Mouse (Mus musculus) hindbrain, embryonic 13.5 days (tissue): ENCODE data around the gene Ablim2. TPM values are rescaled to one million over a fixed set of nuclear protein-coding genes. Genes with fewer than 3 reads are reported as not detected.

Experiments
- ATAC-seq: fragments of 200-750 bp; cut with Nextera tagmentation; 2 replicates; pipeline ENCODE4 v1.8.0; 2017; ENCODE audit warnings: moderate TSS enrichment; ENCODE audit not compliant: low FRiP score
- H3K27ac ChIP-seq: fragments of 300-500 bp; sonication (generic); 2 replicates; pipeline ENCODE4 v1.5.1; 2015; ENCODE audit warnings: inconsistent platforms, mild to moderate bottlenecking, moderate library complexity
- H3K27me3 ChIP-seq: fragments of 300-500 bp; sonication (generic); 2 replicates; pipeline ENCODE4 v1.6.1; 2015; ENCODE audit warnings: mild to moderate bottlenecking, inconsistent platforms
- H3K36me3 ChIP-seq: fragments of 300-500 bp; sonication (generic); 2 replicates; pipeline ENCODE4 v1.6.1; 2015; ENCODE audit warnings: mild to moderate bottlenecking, inconsistent platforms
- H3K4me1 ChIP-seq: fragments of 300-500 bp; sonication (generic); replicated peaks from 2 replicates; pipeline ENCODE4 v1.6.1; 2015; ENCODE audit warnings: inconsistent platforms
- H3K4me2 ChIP-seq: fragments of 300-500 bp; sonication (generic); 2 replicates; pipeline ENCODE4 v1.6.1; 2015; ENCODE audit warnings: inconsistent platforms, mild to moderate bottlenecking, moderate library complexity
- H3K4me3 ChIP-seq: fragments of 300-500 bp; sonication (generic); 2 replicates; pipeline ENCODE4 v1.5.1; 2015; ENCODE audit warnings: mild to moderate bottlenecking, inconsistent platforms
- H3K9ac ChIP-seq: fragments of 300-500 bp; sonication (generic); 2 replicates; pipeline ENCODE4 v1.6.1; 2015; ENCODE audit warnings: mild to moderate bottlenecking, inconsistent platforms
- H3K9me3 ChIP-seq: fragments of 300-500 bp; sonication (generic); 2 replicates; pipeline ENCODE4 v1.6.1; 2016; ENCODE audit warnings: inconsistent platforms
- WGBS: fragments of 180-500 bp; shearing (Covaris S2); methylation state at CpG from one replicate; pipeline ENCODE4 v1.1.7; 2015; 5-methylcytosine and 5-hydroxymethylcytosine counted together
- polyA plus RNA-seq: library from polyadenylated mRNA; unstranded; fragments of >200 nt; fragmentation: Nextera tagmentation; extraction: Ambion mirVana; gene quantifications from 2 replicates; pipeline ENCODE4 v1.2.1, GENCODE M21; 2015

Ablim2 gene
- polyA plus RNA-seq, 1 experiment from 2014 or later, result 9.5 TPM

DNA sequence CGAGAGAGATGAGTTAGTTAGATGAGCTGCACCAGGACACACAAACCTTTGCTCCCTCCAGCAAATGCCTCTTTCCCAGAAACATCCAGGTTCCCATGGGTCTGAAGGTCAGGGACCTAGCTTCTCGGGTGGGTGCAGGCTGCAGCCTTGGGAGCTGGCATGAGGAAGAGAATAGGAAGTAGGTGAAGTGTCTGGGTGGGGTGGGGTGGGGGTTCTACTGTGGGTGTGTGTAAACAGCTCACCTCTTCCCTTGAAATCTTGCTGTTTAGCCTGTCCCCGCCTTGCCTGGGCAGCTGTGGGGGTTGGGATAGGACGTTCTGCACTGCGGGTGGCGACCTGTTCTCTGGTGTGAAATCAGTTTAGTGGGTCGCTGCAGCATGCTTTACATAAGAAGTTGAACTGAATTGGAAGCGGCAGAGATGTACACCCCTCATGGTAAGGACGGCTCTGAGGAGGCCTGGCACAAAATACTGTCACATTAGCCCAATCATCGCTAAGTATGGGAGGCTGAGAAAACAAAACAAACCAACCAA lies 25.0 kb downstream of the Ablim2 start:
- Histone ChIP-seq H3K4me3 (no peak overlapping the region), H3K27ac (no peak overlapping the region), H3K4me2 (no peak overlapping the region), H3K4me1 (peaks cover 6% of the 10 kb centered on the region; the same call in 1 of the 2 replicates), H3K36me3 (no peaks in the 10 kb centered on the region), H3K9ac (no peak overlapping the region), H3K27me3 (0 out of 2 replicates have a peak, but pooled peaks cover 6% of the 10 kb centered on the region), H3K9me3 (no peaks in the 10 kb centered on the region)
- WGBS, result 60% methylated on average over 10 of the region's 10 CpGs
- no peak for ATAC-seq

DNA sequence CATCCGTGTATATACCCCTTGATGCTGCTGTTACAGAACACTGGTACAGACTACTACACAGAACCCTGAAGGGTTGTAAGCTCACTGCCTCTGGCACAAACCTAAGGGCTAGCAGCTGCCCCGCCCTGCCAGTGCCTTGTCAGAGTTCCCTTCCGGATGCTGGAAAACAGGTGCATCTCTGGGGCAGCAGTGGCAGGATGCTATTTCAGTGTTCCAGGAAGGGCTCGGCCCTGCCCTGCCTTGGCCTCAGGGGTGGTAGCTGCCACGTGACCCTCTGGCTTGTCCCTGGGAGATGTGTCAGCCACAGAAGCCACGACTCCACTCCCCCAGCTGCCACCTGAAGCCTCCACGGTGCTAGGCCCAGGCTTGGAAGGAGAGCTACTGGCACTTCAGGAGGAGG lies 28.2 kb downstream of the Ablim2 start:
- H3K9me3 ChIP-seq, result no peaks in the 10 kb centered on the region
- H3K4me1 ChIP-seq, result peaks cover 3% of the 10 kb centered on the region; the same call in 1 of the 2 replicates
- no peak overlapping the region for H3K4me2 ChIP-seq
- WGBS, result 72% methylated on average over 7 of the region's 7 CpGs
- H3K9ac ChIP-seq, result no peak overlapping the region
- H3K27me3 ChIP-seq, result no peaks in the 10 kb centered on the region
- ATAC-seq, result no peak
- no peak overlapping the region for H3K27ac ChIP-seq
- H3K36me3 ChIP-seq, result no peaks in the 10 kb centered on the region
- H3K4me3 ChIP-seq, result no peak overlapping the region

DNA sequence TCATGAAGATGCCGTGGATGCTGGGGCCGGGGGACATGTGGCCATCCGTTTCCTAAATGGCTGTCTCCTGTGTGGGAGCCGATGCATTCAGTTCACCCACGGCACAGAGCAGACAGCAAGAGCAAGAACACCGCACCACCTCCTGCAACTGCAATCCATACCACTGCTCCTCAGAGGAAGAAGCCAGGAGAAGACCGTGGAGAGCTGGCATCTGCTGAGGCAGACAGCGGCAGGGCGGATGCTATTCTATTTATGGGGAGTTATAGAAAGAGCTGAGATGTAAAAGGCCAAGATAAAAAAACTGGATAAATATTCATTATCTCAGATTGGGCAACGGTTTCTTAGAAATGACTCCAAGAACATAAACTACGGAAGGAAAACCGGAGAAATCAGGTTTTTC lies 30.2 kb downstream of the Ablim2 start:
- H3K9me3 ChIP-seq, result no peaks in the 10 kb centered on the region
- no peak overlapping the region for H3K4me3 ChIP-seq
- no peak overlapping the region for H3K9ac ChIP-seq
- no peak for ATAC-seq
- H3K27me3 ChIP-seq, result no peaks in the 10 kb centered on the region
- no peak overlapping the region for H3K27ac ChIP-seq
- H3K4me1 ChIP-seq, result no peaks in the 10 kb centered on the region
- 89% methylated on average over 12 of the region's 12 CpGs for WGBS
- H3K36me3 ChIP-seq, result no peaks in the 10 kb centered on the region
- no peak overlapping the region for H3K4me2 ChIP-seq

DNA sequence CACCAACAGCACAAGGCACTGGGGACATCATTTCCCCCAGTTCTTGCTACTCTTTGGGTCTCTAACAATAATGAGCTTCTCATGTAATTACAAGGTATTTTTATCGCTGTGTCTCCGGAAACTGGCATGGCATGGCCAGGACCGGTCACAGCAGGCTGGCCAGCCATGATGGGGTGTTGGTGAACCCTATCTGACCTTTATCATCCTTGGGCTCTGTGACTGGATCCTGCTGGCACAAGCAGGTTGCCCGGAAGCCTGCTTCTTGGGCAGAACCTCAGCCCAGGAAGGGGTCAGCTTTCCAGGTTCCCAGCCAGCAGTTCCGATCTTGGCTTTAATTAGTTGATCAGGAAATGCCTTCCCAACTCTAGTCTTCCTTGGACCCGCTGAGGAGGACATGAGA lies 31.0 kb downstream of the Ablim2 start:
- Histone ChIP-seq H3K36me3 (no peaks in the 10 kb centered on the region), H3K9ac (no peak overlapping the region), H3K4me2 (no peak overlapping the region), H3K4me1 (no peaks in the 10 kb centered on the region), H3K9me3 (no peaks in the 10 kb centered on the region), H3K27me3 (no peaks in the 10 kb centered on the region), H3K4me3 (no peak overlapping the region), H3K27ac (no peak overlapping the region)
- no peak for ATAC-seq
- WGBS, result 85% methylated on average over 6 of the region's 6 CpGs

DNA sequence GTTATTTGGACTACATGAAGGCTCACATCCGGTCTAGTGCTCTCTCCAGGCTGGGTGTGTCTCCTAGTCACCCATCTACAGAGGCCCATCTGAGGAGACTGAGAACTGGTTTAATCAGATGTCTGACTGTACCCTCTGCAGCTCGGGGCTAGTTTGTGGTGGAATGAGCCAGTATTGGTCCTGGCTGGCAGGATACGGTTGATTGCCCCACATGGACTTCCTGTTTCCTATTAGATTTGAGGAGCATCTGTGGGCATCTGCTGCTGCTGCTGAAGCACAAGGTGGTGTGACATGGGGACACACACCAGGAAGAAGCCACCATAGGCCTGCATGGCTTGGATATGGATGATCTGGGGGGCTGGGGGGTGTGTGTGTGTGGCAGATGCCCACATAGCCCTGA lies 32.0 kb downstream of the Ablim2 start:
- no peak overlapping the region for H3K4me3 ChIP-seq
- H3K9ac ChIP-seq, result no peak overlapping the region
- WGBS, result 84% methylated on average over 3 of the region's 3 CpGs
- H3K27me3 ChIP-seq, result no peaks in the 10 kb centered on the region
- H3K36me3 ChIP-seq, result no peaks in the 10 kb centered on the region
- no peaks in the 10 kb centered on the region for H3K9me3 ChIP-seq
- H3K4me1 ChIP-seq, result no peaks in the 10 kb centered on the region
- H3K27ac ChIP-seq, result no peak overlapping the region
- ATAC-seq, result no peak
- no peak overlapping the region for H3K4me2 ChIP-seq

DNA sequence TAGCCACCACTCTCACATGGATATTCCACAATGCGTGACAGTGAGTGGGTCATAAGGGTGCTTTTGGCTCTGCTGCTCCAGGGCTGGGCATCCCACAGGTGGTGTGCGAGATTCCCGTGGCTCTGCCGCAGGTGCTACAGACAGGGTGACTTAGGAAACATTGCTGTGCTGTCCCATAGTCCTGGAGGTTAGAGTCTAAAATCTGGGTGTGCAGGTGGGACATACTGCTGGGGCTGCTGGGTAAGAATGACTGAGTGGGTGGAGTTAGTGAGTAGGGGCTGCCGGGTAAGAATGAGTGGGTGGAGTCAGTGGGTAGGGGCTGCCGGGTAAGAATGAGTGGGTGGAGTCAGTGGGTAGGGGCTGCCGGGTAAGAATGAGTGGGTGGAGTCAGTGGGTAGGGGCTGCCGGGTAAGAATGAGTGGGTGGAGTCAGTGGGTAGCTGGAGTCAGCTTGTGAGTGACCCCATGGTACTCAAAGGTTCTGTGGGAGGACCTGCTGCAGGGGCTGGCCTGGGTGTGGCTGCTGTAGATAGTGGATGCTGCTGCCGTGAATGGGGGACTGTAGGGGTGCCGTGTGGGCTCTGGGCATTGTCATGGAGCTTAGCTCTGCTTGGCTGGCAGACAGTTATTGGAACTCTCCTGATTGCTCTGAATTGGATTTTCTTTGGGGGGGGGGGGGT lies 32.8 kb downstream of the Ablim2 start:
- no peaks in the 10 kb centered on the region for H3K36me3 ChIP-seq
- no peak for ATAC-seq
- H3K9ac ChIP-seq, result no peak overlapping the region
- H3K4me2 ChIP-seq, result no peak overlapping the region
- WGBS, result 45% methylated on average over 10 of the region's 10 CpGs
- no peak overlapping the region for H3K4me3 ChIP-seq
- H3K27ac ChIP-seq, result no peak overlapping the region
- no peaks in the 10 kb centered on the region for H3K4me1 ChIP-seq
- H3K9me3 ChIP-seq, result no peaks in the 10 kb centered on the region
- H3K27me3 ChIP-seq, result no peaks in the 10 kb centered on the region

DNA sequence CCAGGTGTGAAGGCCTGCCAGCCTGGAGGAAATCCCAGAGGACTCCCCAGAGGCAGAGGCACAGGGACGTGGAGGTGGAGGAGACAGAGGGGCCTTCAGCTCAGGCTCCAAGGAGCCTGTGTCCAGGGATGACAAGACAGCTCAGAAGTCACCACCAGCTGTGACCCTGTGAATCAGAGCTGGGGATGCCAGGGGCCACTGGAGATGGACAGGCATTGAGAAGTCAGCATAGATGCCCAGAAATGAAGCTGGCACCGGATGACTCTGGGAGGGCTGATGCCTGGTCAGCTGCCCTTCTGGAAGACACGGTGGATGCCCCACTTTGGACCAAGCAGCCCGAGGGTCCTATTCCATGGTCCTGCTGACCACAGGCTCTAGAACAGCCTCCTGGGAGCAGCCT lies 36.3 kb downstream of the Ablim2 start:
- ATAC-seq, result no peak
- H3K4me1 ChIP-seq, result no peaks in the 10 kb centered on the region
- no peaks in the 10 kb centered on the region for H3K27me3 ChIP-seq
- no peak overlapping the region for H3K9ac ChIP-seq
- H3K4me3 ChIP-seq, result no peak overlapping the region
- H3K9me3 ChIP-seq, result no peaks in the 10 kb centered on the region
- H3K36me3 ChIP-seq, result no peaks in the 10 kb centered on the region
- H3K4me2 ChIP-seq, result no peak overlapping the region
- 80% methylated on average over 4 of the region's 4 CpGs for WGBS
- H3K27ac ChIP-seq, result no peak overlapping the region

DNA sequence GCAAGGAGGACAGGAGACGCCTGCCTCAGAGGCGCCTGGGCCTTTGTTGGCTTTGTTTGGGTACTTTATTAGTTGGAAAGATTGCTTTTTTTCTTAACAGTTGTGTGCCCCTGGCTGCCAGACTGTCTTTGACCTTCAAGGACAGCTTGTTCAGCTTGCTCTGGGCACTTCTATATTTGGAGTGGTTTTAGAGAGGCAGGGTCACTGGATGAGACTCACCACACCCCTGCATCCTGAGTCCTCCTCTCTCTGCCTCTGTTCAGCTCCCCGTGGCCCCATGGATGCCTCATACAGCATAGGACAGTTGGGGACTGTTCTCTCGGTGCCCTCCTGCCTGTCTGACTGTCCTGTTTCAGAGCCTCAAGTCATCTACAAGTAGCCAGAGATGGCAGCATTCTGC lies 37.3 kb downstream of the Ablim2 start:
- no peaks in the 10 kb centered on the region for H3K27me3 ChIP-seq
- H3K27ac ChIP-seq, result no peak overlapping the region
- ATAC-seq, result no peak
- no peak overlapping the region for H3K4me2 ChIP-seq
- no peaks in the 10 kb centered on the region for H3K36me3 ChIP-seq
- no peaks in the 10 kb centered on the region for H3K4me1 ChIP-seq
- 74% methylated on average over 4 of the region's 4 CpGs for WGBS
- no peak overlapping the region for H3K4me3 ChIP-seq
- H3K9me3 ChIP-seq, result no peaks in the 10 kb centered on the region
- H3K9ac ChIP-seq, result no peak overlapping the region

DNA sequence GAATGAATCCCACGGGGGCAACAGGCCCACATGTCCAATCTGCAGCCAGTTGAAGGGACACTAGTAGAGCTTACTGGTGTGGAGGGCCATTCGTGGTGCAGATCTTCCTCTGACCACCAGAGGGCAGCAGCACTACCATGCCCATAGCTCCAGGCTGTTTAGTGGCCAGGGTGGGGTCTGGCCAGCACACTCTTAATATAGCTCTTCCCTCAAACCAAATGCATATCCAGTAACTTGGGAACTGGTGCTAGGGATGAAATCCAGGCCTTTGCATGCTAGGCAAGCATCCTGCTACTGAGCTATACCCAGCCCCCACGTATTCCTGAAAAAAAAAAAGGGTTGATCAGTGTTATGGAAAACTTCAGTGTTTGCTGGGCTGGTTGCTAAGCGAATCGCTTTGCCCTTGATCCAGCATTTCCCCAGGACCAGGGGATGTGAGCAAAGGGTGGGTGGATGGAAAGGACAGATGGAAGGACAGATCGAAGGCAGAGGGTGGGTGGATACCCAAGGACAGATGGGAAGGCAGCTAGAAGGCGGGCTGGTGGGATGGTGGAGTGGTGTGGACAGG lies 37.9 kb downstream of the Ablim2 start:
- Histone ChIP-seq H3K9ac (no peak overlapping the region), H3K27ac (no peak overlapping the region), H3K27me3 (no peaks in the 10 kb centered on the region), H3K36me3 (no peaks in the 10 kb centered on the region), H3K4me3 (no peak overlapping the region), H3K4me1 (no peaks in the 10 kb centered on the region), H3K4me2 (no peak overlapping the region), H3K9me3 (no peaks in the 10 kb centered on the region)
- 0 out of 2 replicates have a peak, but pooled peaks have one; percentile 66 for ATAC-seq
- WGBS, result 59% methylated on average over 7 of the region's 7 CpGs

DNA sequence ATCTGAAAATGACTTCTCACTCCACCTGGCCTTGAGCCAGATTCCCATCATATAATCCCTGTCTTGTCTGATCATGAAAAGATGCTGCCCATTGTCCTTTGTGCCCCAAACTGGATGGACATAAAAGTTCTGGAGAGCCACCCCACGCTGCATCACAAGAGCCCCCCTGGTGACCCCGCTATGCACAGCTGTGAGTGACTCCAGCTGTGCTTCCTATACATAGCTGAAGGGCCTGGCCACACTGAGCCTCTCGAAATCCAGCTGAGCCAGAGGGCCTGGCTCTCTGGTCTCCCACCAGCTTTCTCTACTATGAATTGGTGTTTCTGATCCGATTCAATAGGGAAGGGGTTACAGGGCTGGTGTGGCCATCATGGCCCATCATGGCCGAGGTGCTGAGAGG lies 38.5 kb downstream of the Ablim2 start:
- Histone ChIP-seq H3K4me1 (no peaks in the 10 kb centered on the region), H3K9ac (no peak overlapping the region), H3K4me3 (no peak overlapping the region), H3K9me3 (no peaks in the 10 kb centered on the region), H3K36me3 (no peaks in the 10 kb centered on the region), H3K27ac (no peak overlapping the region), H3K4me2 (no peak overlapping the region), H3K27me3 (no peaks in the 10 kb centered on the region)
- WGBS, result 77% methylated on average over 5 of the region's 5 CpGs
- no peak for ATAC-seq

DNA sequence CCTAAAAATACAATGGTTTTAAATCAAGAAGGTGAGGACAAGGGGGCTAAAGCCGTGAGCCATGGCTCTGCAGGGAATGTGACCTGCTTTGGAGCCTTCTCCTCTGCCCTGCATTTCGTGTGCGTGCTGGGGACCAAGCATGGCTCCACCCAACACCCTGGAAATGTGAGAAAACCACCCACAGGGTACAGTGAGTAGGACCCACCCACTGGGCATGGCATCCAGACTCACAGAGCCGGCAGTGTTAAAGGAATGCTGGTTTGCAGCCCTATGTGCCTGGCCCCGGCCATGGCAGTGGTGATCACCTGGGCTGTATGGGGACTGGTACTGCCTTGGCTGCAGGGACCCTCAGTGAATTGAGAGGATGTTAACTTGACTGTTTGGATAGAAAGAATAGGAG lies 41.4 kb downstream of the Ablim2 start:
- WGBS, result 58% methylated on average over 5 of the region's 5 CpGs
- no peak for ATAC-seq

DNA sequence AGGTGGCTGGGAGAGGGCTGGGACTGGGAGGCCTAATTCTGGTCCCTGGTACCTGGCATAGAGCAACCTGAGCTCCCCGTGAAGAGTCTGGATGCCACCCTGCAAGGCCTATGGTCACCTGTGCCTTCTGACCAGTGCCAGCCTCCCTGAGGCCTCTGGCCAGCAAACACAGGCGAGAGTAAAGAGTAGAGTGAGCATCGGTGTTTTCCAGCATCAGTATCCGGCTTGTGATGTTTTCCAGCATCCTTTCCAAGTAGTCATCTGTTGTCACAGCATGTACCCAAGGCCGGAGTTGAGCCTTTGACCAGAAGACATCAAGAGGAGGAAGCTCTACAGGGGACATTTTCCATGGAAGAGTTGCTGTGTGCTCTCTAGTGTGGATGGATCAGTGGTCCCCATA lies 45.7 kb downstream of the Ablim2 start:
- 89% methylated on average over 5 of the region's 5 CpGs for WGBS

More for the DNA sequence above, 41.4 kb downstream of the Ablim2 start:
- Histone ChIP-seq H3K9me3 (no peaks in the 10 kb centered on the region), H3K36me3 (no peaks in the 10 kb centered on the region), H3K9ac (no peak overlapping the region), H3K4me3 (no peak overlapping the region), H3K27me3 (no peaks in the 10 kb centered on the region), H3K4me1 (no peaks in the 10 kb centered on the region), H3K27ac (no peak overlapping the region), H3K4me2 (no peak overlapping the region)

DNA sequence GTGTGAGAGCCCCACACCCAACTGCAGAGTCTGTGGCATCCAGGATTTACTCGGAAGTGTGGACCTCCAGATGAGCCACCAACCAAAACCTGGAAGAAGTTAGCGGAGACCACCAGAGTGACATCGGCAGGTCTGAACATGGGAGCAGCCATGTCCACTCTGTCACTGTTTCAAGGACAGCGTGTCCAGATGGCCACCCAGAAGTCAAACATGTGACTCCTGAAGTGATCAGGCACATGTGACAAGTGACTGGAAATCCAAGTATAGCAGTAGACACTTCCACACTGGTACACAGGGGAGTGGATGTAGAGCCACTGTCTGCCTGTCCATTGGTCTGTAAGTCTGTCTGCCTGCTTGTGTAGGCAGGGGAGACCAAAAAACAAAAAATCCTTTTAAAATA lies 47.0 kb downstream of the Ablim2 start:
- Histone ChIP-seq H3K4me1 (no peaks in the 10 kb centered on the region), H3K4me3 (no peak overlapping the region), H3K9me3 (no peaks in the 10 kb centered on the region), H3K27me3 (no peaks in the 10 kb centered on the region), H3K4me2 (no peak overlapping the region), H3K9ac (no peak overlapping the region), H3K36me3 (no peaks in the 10 kb centered on the region), H3K27ac (no peak overlapping the region)
- 95% methylated on average over 4 of the region's 4 CpGs for WGBS
- ATAC-seq, result no peak

More for the DNA sequence above, 45.7 kb downstream of the Ablim2 start:
- H3K4me1 ChIP-seq, result no peaks in the 10 kb centered on the region
- no peak overlapping the region for H3K4me3 ChIP-seq
- H3K27me3 ChIP-seq, result no peaks in the 10 kb centered on the region
- H3K9ac ChIP-seq, result no peak overlapping the region
- ATAC-seq, result no peak
- H3K27ac ChIP-seq, result no peak overlapping the region
- no peak overlapping the region for H3K4me2 ChIP-seq
- H3K9me3 ChIP-seq, result no peaks in the 10 kb centered on the region
- H3K36me3 ChIP-seq, result no peaks in the 10 kb centered on the region
